Mouse (Mus musculus) cortical plate, adult 2 months (tissue): ENCODE measurements around the gene Ankrd16. TPM values are rescaled to one million over a fixed set of nuclear protein-coding genes. Genes with fewer than 3 reads are reported as not detected.

Source experiments
- H3K27ac ChIP-seq: fragments of 200-500 bp; 2 replicates; pipeline ENCODE4 v1.5.1; 2012; ENCODE audit warnings: low read length, control low read depth, inconsistent platforms; ENCODE audit not compliant: insufficient read depth
- H3K4me1 ChIP-seq: fragments of 200-500 bp; 2 replicates; pipeline ENCODE4 v1.6.1; 2011; ENCODE audit warnings: low read length; ENCODE audit not compliant: control insufficient read depth, insufficient read depth
- H3K4me3 ChIP-seq: fragments of 200-500 bp; 2 replicates; pipeline ENCODE4 v1.5.1; 2011; ENCODE audit warnings: mild to moderate bottlenecking, low read length, control low read depth; ENCODE audit not compliant: insufficient read depth
- CTCF ChIP-seq: fragments of 200-500 bp; IDR thresholded peaks from 2 replicates; pipeline ENCODE4 v1.5.1; 2011; ENCODE audit warnings: mild to moderate bottlenecking, control low read depth, low read length; ENCODE audit not compliant: insufficient read depth; ENCODE audit errors: extremely low read depth
- POLR2A ChIP-seq: fragments of 200-500 bp; IDR thresholded peaks from 2 replicates; pipeline ENCODE4 v1.6.1; 2011; ENCODE audit warnings: mild to moderate bottlenecking, low read length, control low read depth; ENCODE audit not compliant: insufficient read depth; ENCODE audit errors: extremely low read depth
- polyA plus RNA-seq: library from polyadenylated mRNA; depleted of rRNA; stranded (reverse); fragments of >200 nt; gene quantifications from 2 replicates; pipeline ENCODE4 v1.2.3, GENCODE M21; 2012; rRNA removed

Ankrd16 gene
- polyA plus RNA-seq, 1 experiment, result 96.0 TPM

GRCm38 (mm10) chr2:11801299-11801930 lies 23.7 kb downstream of the Ankrd16 start:
- Histone ChIP-seq H3K27ac (no peak overlapping the region), H3K4me3 (no peak overlapping the region), H3K4me1 (no peaks in the 10 kb centered on the region)
- TF ChIP-seq POLR2A (no peak), CTCF (no peak)

Other genes with a start within 250 kb of the Ankrd16 start
- 19.4 and 20.6 TPM in 2 replicates for gene Pfkfb3, start 223.8 kb upstream of the Ankrd16 start, polyA plus RNA-seq
- 93.7 and 104 TPM in 2 replicates for gene Rbm17, start 173.7 kb upstream of the Ankrd16 start, polyA plus RNA-seq
- gene Gm17490, start 151.6 kb upstream of the Ankrd16 start, polyA plus RNA-seq, result not detected in 2 replicates
- 0.19 TPM in 2 replicates for gene Il2ra, start 135.1 kb upstream of the Ankrd16 start, polyA plus RNA-seq
- gene Il15ra, start 72.6 kb upstream of the Ankrd16 start, polyA plus RNA-seq, result 19.0 and 21.7 TPM in 2 replicates
- 90.0 and 91.0 TPM in 2 replicates for gene Fbh1, start 294 bp upstream of the Ankrd16 start, polyA plus RNA-seq